Mouse (Mus musculus): Measurements from ENCODE around the gene Uts2r. TPM values are rescaled to one million over a fixed set of nuclear protein-coding genes. Genes with fewer than 3 reads are reported as not detected.

Uts2r gene
- total and polyA plus RNA-seq, 2 experiments = not detected

- Histone ChIP-seq H3K27ac (replicated peaks; ENCODE audit: insufficient read depth, low read depth, low read length) (no peak overlapping the region), H3K4me3 (ENCODE audit: insufficient read depth, low read depth, low read length) (no peak overlapping the region), H3K79me2 (ENCODE audit: control insufficient read depth, insufficient read depth, low read length) (no peaks in the 10 kb centered on the region), H3K27me3 (ENCODE audit: control insufficient read depth, insufficient read depth, low read length) (no peaks in the 10 kb centered on the region), H3K4me1 (ENCODE audit: control insufficient read depth, insufficient read depth, low read length) (no peaks in the 10 kb centered on the region), H3K9ac (ENCODE audit: low read depth, low read length) (no peak overlapping the region), H3K36me3 (ENCODE audit: control insufficient read depth, insufficient read depth, low read length) (no peaks in the 10 kb centered on the region)
- DNase-seq (ENCODE audit: extremely low read depth, low read depth, low spot score) = peak; percentile 78
- no peak for TF ChIP-seq POLR2A (IDR thresholded peaks at IDR 0.05; ENCODE audit: extremely low read depth, insufficient read depth, low read length)
- no peak for TF ChIP-seq CTCF (IDR thresholded peaks at IDR 0.05; ENCODE audit: low read depth, low read length)
- 20% methylated on average over 1 of the region's 1 CpGs for WGBS
Observed at GRCm38 (mm10) chr11:121129616-121130015, 30.5 kb upstream of the Uts2r start.

- 81% methylated on average over 1 of the region's 1 CpGs for WGBS
- Histone ChIP-seq H3K27ac (replicated peaks; ENCODE audit: insufficient read depth, low read depth, low read length) (no peak overlapping the region), H3K4me3 (ENCODE audit: insufficient read depth, low read depth, low read length) (no peak overlapping the region), H3K9ac (ENCODE audit: low read depth, low read length) (no peak overlapping the region), H3K27me3 (ENCODE audit: control insufficient read depth, insufficient read depth, low read length) (no peaks in the 10 kb centered on the region), H3K4me1 (ENCODE audit: control insufficient read depth, insufficient read depth, low read length) (peaks cover 3% of the 10 kb centered on the region), H3K36me3 (ENCODE audit: control insufficient read depth, insufficient read depth, low read length) (no peaks in the 10 kb centered on the region), H3K79me2 (ENCODE audit: control insufficient read depth, insufficient read depth, low read length) (no peaks in the 10 kb centered on the region)
- DNase-seq (ENCODE audit: extremely low read depth, low read depth, low spot score) = no peak
- TF ChIP-seq CTCF (IDR thresholded peaks at IDR 0.05; ENCODE audit: low read depth, low read length) (no peak), POLR2A (IDR thresholded peaks at IDR 0.05; ENCODE audit: extremely low read depth, insufficient read depth, low read length) (no peak)
Observed at GRCm38 (mm10) chr11:121134600-121134999, 25.5 kb upstream of the Uts2r start.

- TF ChIP-seq POLR2A (IDR thresholded peaks at IDR 0.05; ENCODE audit: extremely low read depth, insufficient read depth, low read length) (no peak), CTCF (IDR thresholded peaks at IDR 0.05; ENCODE audit: low read depth, low read length) (no peak)
- Histone ChIP-seq H3K4me3 (ENCODE audit: insufficient read depth, low read depth, low read length) (no peak overlapping the region), H3K27me3 (ENCODE audit: control insufficient read depth, insufficient read depth, low read length) (no peaks in the 10 kb centered on the region), H3K79me2 (ENCODE audit: control insufficient read depth, insufficient read depth, low read length) (no peaks in the 10 kb centered on the region), H3K4me1 (ENCODE audit: control insufficient read depth, insufficient read depth, low read length) (peaks cover 3% of the 10 kb centered on the region), H3K9ac (ENCODE audit: low read depth, low read length) (no peak overlapping the region), H3K36me3 (ENCODE audit: control insufficient read depth, insufficient read depth, low read length) (no peaks in the 10 kb centered on the region), H3K27ac (replicated peaks; ENCODE audit: insufficient read depth, low read depth, low read length) (no peak overlapping the region)
- 23% methylated on average over 5 of the region's 5 CpGs for WGBS
- DNase-seq (ENCODE audit: extremely low read depth, low read depth, low spot score) = peak; percentile 52
Observed at GRCm38 (mm10) chr11:121137682-121138081, 22.4 kb upstream of the Uts2r start.

- no peak for DNase-seq (ENCODE audit: extremely low read depth, low read depth, low spot score)
- Histone ChIP-seq H3K4me3 (ENCODE audit: insufficient read depth, low read depth, low read length) (no peak overlapping the region), H3K27ac (replicated peaks; ENCODE audit: insufficient read depth, low read depth, low read length) (no peak overlapping the region), H3K79me2 (ENCODE audit: control insufficient read depth, insufficient read depth, low read length) (no peaks in the 10 kb centered on the region), H3K27me3 (ENCODE audit: control insufficient read depth, insufficient read depth, low read length) (no peaks in the 10 kb centered on the region), H3K36me3 (ENCODE audit: control insufficient read depth, insufficient read depth, low read length) (no peaks in the 10 kb centered on the region), H3K4me1 (ENCODE audit: control insufficient read depth, insufficient read depth, low read length) (peaks cover 11% of the 10 kb centered on the region), H3K9ac (ENCODE audit: low read depth, low read length) (no peak overlapping the region)
- TF ChIP-seq CTCF (IDR thresholded peaks at IDR 0.05; ENCODE audit: low read depth, low read length) (peak; percentile 22; the same call in 1 of the 2 replicates), POLR2A (IDR thresholded peaks at IDR 0.05; ENCODE audit: extremely low read depth, insufficient read depth, low read length) (no peak)
- WGBS = 80% methylated on average over 6 of the region's 6 CpGs
Observed at GRCm38 (mm10) chr11:121138732-121139131, 21.3 kb upstream of the Uts2r start.

GRCm38 (mm10) chr11:121143325-121144015 lies 16.6 kb upstream of the Uts2r start:
- TF ChIP-seq POLR2A (IDR thresholded peaks at IDR 0.05; ENCODE audit: extremely low read depth, insufficient read depth, low read length) (no peak), CTCF (IDR thresholded peaks at IDR 0.05; ENCODE audit: low read depth, low read length) (no peak)
- Histone ChIP-seq H3K9ac (ENCODE audit: low read depth, low read length) (no peak overlapping the region), H3K79me2 (ENCODE audit: control insufficient read depth, insufficient read depth, low read length) (no peaks in the 10 kb centered on the region), H3K4me1 (ENCODE audit: control insufficient read depth, insufficient read depth, low read length) (peaks cover 9% of the 10 kb centered on the region; the same call in 1 of the 2 replicates), H3K27ac (replicated peaks; ENCODE audit: insufficient read depth, low read depth, low read length) (no peak overlapping the region), H3K4me3 (ENCODE audit: insufficient read depth, low read depth, low read length) (no peak overlapping the region), H3K27me3 (ENCODE audit: control insufficient read depth, insufficient read depth, low read length) (no peaks in the 10 kb centered on the region), H3K36me3 (ENCODE audit: control insufficient read depth, insufficient read depth, low read length) (no peaks in the 10 kb centered on the region)
- DNase-seq (ENCODE audit: extremely low read depth, low read depth, low spot score) = peak; percentile 79
- WGBS = 40% methylated on average over 9 of the region's 9 CpGs

GRCm38 (mm10) chr11:121145865-121146264 lies 14.2 kb upstream of the Uts2r start, which contains the start of gene Tex19.1:
TSS of gene Tex19.1 (plus strand) at chr11:121146143.
- no peak for DNase-seq (ENCODE audit: extremely low read depth, low read depth, low spot score)
- no peak within 1 kb of the TSS for H3K9ac ChIP-seq (ENCODE audit: low read depth, low read length)
- no peaks in the 10 kb centered on the region for H3K36me3 ChIP-seq (ENCODE audit: control insufficient read depth, insufficient read depth, low read length)
- no peak within 1 kb of the TSS for H3K27ac ChIP-seq (replicated peaks; ENCODE audit: insufficient read depth, low read depth, low read length)
- no peaks in the 10 kb centered on the region for H3K27me3 ChIP-seq (ENCODE audit: control insufficient read depth, insufficient read depth, low read length)
- TF ChIP-seq POLR2A (IDR thresholded peaks at IDR 0.05; ENCODE audit: extremely low read depth, insufficient read depth, low read length) (no peak), CTCF (IDR thresholded peaks at IDR 0.05; ENCODE audit: low read depth, low read length) (no peak)
- 96% methylated on average over 22 of the region's 22 CpGs for WGBS
- no peak within 1 kb of the TSS for H3K4me3 ChIP-seq (ENCODE audit: insufficient read depth, low read depth, low read length)
- H3K4me1 ChIP-seq (ENCODE audit: control insufficient read depth, insufficient read depth, low read length) = peaks cover 9% of the 10 kb centered on the region; the same call in 1 of the 2 replicates
- H3K79me2 ChIP-seq (ENCODE audit: control insufficient read depth, insufficient read depth, low read length) = no peaks in the 10 kb centered on the region
